Mouse (Mus musculus) cerebellum, adult 2 months (tissue): Measurements from ENCODE around the gene Wnk2. TPM values are rescaled to one million over a fixed set of nuclear protein-coding genes. Genes with fewer than 3 reads are reported as not detected.

Experiments used
- DNase-seq, 2 experiments: peaks; one replicate each; pipeline ENCODE4 v3.0.0; 2021
- H3K27ac ChIP-seq: fragments of 200-500 bp; 2 replicates; pipeline ENCODE4 v1.5.1; 2012; ENCODE audit warnings: low read length, control low read depth, inconsistent platforms; ENCODE audit not compliant: insufficient read depth
- H3K27me3 ChIP-seq: fragments of 200-500 bp; 2 replicates; pipeline ENCODE4 v1.6.1; 2012; ENCODE audit warnings: inconsistent platforms, mild to moderate bottlenecking, low read length, moderate library complexity; ENCODE audit not compliant: control insufficient read depth, insufficient read depth
- H3K4me1 ChIP-seq: fragments of 200-500 bp; 2 replicates; pipeline ENCODE4 v1.6.1; 2011; ENCODE audit warnings: low read length; ENCODE audit not compliant: control insufficient read depth, insufficient read depth
- H3K4me3 ChIP-seq: fragments of 200-500 bp; replicated peaks from 2 replicates; pipeline ENCODE3; 2011; ENCODE audit warnings: mild to moderate bottlenecking, low read depth, low read length, control low read depth; ENCODE audit not compliant: insufficient read depth
- CTCF ChIP-seq: fragments of 200-500 bp; IDR thresholded peaks from 2 replicates; pipeline ENCODE4 v1.5.1; 2011; ENCODE audit warnings: low read depth, mild to moderate bottlenecking, control low read depth, low read length, moderate library complexity, borderline replicate concordance; ENCODE audit not compliant: insufficient read depth
- POLR2A ChIP-seq: fragments of 200-500 bp; IDR thresholded peaks from 2 replicates; pipeline ENCODE4 v1.6.1; 2011; ENCODE audit warnings: low read length, control low read depth, borderline replicate concordance; ENCODE audit not compliant: insufficient read depth
- WGBS: fragments of 180-500 bp; shearing (Covaris S2); methylation state at CpG from one replicate; pipeline ENCODE4 v1.1.7; 2018; 5-methylcytosine and 5-hydroxymethylcytosine counted together
- polyA plus RNA-seq: library from polyadenylated mRNA; depleted of rRNA; stranded (reverse); fragments of >200 nt; gene quantifications from 2 replicates; pipeline ENCODE4 v1.2.3, GENCODE M21; 2012

The Wnk2 gene
- polyA plus RNA-seq, 1 experiment, result 73.2 TPM

DNA sequence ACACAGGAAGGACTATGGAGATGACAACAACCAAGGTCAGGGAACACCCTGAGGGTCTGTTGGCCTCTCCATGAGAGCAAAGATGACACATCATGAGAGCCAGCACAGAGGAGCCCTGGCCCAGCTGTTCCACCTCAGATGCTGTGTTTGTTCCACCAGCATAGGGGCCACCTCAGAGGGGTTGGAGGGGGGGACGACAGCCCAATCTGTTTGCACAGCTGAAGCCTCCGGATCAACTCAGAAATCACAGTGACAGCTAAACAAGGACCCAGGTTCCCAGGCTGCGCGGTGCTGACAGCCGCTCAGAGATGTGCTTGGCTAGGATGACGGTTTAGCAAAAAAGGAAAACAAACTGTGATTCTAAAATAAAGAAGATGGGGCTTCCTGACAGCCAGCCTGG is 53.1 kb downstream of the Wnk2 start:
- no peak for TF ChIP-seq CTCF
- no peak for TF ChIP-seq POLR2A
- WGBS, result 63% methylated on average over 6 of the region's 6 CpGs
- H3K27ac ChIP-seq, result no peak overlapping the region
- peaks cover 24% of the 10 kb centered on the region for H3K4me1 ChIP-seq
- no peak for DNase-seq
- no peak overlapping the region for H3K4me3 ChIP-seq
- no peaks in the 10 kb centered on the region for H3K27me3 ChIP-seq

DNA sequence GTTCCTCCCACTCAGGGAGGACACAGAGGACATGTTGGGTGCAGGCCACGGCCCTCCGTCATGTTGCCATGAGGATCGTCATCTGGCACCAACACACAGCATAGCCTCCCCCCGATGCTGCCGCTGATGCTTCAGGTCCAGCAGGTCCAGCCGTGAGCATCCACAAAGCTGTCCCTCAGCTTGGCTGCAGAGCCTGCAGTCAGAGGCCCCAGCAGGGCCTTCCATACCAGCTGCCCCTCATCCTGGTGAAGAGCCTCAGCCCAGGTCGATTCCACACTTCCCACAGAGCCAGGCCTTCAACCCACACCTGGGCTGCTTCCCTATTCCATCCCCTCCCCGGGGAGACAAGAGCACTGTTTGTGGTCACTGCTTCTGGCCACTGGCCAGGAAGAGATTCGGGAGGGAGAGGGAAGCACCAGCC is 54.3 kb downstream of the Wnk2 start:
- TF ChIP-seq CTCF (no peak), POLR2A (no peak)
- Histone ChIP-seq H3K4me3 (no peak overlapping the region), H3K27me3 (no peaks in the 10 kb centered on the region), H3K27ac (peak overlapping the region; percentile 37), H3K4me1 (peaks cover 34% of the 10 kb centered on the region)
- DNase-seq, result peak; percentile 72 to 77
- WGBS, result 3% methylated on average over 9 of the region's 9 CpGs

DNA sequence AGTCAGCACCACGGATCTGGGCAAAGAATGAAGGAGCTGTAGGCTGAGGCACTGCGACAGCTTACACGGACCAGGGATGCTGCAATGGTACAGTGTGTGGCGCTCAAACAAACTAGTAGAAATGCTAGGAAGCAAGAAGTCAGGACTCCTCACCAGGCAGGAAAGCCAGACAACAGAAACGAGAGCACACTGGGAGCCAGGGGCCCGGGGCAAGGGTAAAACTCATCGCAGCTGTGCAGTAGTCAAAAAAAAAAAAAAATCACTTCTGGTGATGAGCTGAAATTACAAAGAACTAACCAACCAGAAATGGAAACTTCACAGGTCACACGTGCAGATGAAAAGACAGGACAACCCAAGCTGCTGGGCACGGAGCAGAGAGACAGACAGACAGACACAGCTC is 55.2 kb downstream of the Wnk2 start:
- H3K27me3 ChIP-seq, result no peaks in the 10 kb centered on the region
- DNase-seq, result no peak
- H3K4me3 ChIP-seq, result no peak overlapping the region
- peak overlapping the region; percentile 37 for H3K27ac ChIP-seq
- no peak for TF ChIP-seq POLR2A
- TF ChIP-seq CTCF, result no peak
- WGBS, result 75% methylated on average over 9 of the region's 9 CpGs
- H3K4me1 ChIP-seq, result peaks cover 41% of the 10 kb centered on the region

DNA sequence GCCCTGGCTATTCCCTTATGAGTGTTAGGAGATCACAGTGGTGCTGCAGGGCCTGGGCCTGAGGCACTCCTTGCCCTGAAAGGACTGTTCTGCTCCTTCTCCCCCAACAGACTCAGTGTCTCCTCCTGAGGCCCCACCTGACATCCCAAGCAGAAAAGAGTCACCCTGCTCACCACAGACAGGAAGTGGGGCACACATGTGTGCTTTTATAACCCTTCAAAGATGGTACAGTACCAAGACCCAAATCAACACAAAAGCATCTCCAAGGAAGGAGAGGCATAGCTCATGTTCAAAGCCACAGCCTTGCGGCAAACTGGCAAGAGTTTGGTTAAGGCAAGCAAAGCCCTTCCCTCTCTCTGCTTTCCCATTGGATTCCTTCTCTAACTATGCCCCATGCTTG is 57.6 kb downstream of the Wnk2 start:
- TF ChIP-seq POLR2A, result no peak
- no peak for TF ChIP-seq CTCF
- no peaks in the 10 kb centered on the region for H3K27me3 ChIP-seq
- 100% methylated on average over 1 of the region's 1 CpGs for WGBS
- H3K4me1 ChIP-seq, result peaks cover 59% of the 10 kb centered on the region
- H3K27ac ChIP-seq, result no peak overlapping the region
- DNase-seq, result no peak
- H3K4me3 ChIP-seq, result no peak overlapping the region

DNA sequence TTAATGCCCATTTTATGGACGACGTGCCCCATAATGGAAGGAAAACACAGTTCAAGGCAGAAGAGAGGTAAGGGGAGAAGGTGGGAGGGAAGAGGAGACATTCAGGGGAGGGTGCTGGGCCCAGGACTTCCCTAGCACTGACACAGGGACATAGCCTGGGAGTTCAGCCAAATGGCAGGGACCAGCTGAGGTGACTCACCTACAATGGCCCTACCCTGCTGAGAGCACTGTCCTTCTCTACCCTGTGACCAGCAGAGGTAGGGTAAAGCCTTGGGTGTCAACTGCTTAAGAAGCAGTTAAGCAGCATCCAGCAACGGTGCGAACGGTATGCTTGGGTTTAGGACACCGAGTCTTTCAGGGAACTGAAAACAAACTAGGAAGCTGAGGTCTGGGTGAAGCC is 58.9 kb downstream of the Wnk2 start:
- 55% methylated on average over 6 of the region's 6 CpGs for WGBS
- peak; percentile 68 to 86 for DNase-seq
- Histone ChIP-seq H3K4me1 (peaks cover 64% of the 10 kb centered on the region), H3K27ac (no peak overlapping the region; the same call in 1 of the 2 replicates), H3K27me3 (no peaks in the 10 kb centered on the region), H3K4me3 (no peak overlapping the region)
- TF ChIP-seq POLR2A (no peak), CTCF (no peak)

DNA sequence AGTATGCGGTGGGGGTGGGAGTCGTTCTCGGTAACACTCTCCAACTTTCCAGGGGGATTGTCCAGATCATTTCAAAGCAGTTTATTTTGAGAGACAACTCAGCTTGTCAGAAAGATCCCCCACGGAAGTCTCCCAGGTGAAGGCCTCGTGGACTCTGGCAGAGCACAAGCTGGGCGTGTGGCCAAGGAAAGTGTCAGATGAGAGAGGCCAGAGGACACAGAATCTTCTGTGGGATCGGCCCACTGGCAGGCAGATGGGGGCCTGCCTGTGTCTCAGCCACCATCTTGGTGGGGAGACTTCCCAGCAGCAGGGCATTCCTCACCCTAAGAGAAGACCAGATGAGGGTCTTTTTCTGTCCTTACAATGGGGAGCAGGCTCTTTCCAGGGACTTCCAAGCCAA is 60.4 kb downstream of the Wnk2 start:
- WGBS, result 21% methylated on average over 7 of the region's 7 CpGs
- no peak overlapping the region for H3K27ac ChIP-seq
- peaks cover 50% of the 10 kb centered on the region for H3K4me1 ChIP-seq
- TF ChIP-seq POLR2A, result no peak
- no peak for TF ChIP-seq CTCF
- no peaks in the 10 kb centered on the region for H3K27me3 ChIP-seq
- peak; percentile 69 to 75 for DNase-seq
- no peak overlapping the region for H3K4me3 ChIP-seq

DNA sequence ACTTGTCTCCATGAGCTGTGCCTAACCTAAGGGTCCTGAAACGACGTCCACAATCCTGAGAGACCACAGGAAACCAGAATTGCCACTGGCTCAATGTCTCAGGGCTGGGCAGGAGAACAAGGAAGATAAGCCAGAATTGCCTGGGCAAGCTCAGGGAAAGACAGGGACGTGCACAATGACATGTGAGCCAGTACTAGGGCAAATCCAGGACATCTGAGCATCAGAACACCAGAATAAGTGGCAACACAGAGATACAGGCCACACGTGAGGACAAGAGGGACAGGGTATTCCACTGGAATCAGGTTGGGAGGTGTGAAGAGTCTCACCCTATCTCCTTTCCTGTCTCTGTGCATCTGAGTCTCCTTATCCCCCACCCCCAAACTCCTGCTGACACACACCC is 61.4 kb downstream of the Wnk2 start:
- Histone ChIP-seq H3K27me3 (no peaks in the 10 kb centered on the region), H3K27ac (0 out of 2 replicates have a peak overlapping the region, but pooled peaks have one; percentile 11), H3K4me1 (peaks cover 47% of the 10 kb centered on the region), H3K4me3 (no peak overlapping the region)
- TF ChIP-seq POLR2A (no peak), CTCF (no peak)
- 60% methylated on average over 4 of the region's 4 CpGs for WGBS
- DNase-seq, result no peak

DNA sequence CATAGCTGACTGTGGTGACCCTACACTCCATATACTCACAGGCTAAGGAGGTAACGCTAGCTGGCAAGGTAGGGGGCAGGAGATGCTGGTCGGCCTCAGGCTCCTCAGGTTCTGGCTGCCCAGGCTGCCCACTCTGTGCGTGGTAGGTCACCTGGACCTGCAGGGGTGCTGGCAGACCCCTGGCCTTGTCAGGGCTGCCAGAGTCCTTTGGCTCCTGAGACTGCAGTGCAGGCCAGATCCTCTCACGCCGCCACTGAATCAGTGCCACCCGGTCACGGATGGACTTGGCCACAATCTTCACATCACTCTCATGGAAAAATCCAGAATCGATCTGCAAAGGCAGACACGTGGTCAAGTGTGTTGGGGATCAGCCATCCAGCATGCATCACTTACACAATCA is 62.6 kb downstream of the Wnk2 start:
- no peak overlapping the region for H3K27ac ChIP-seq
- 6% methylated on average over 9 of the region's 9 CpGs for WGBS
- no peaks in the 10 kb centered on the region for H3K27me3 ChIP-seq

More for the DNA sequence above, 62.6 kb downstream of the Wnk2 start:
- DNase-seq, result peak; percentile 57 to 70
- TF ChIP-seq POLR2A, result no peak
- TF ChIP-seq CTCF, result no peak
- Histone ChIP-seq H3K4me1 (peaks cover 47% of the 10 kb centered on the region), H3K4me3 (no peak overlapping the region)
